In genomic region chr4:88167008-88167862, GRCm38 (mm10) we compare ENCODE assay signal across 15 mouse cellular contexts.
DNase-seq lines count a peak whose midpoint lies in the region; ATAC-seq lines count a peak whose summit lies in the region.
"Had no signal": no experiment of that assay in that cellular context is flagged by ENCODE, and none has a peak within 500 bp of the region (broad histone marks: within the 10 kb centered on the region; RNA-seq: fewer than 3 reads in every experiment).

No protein-coding gene starts in this region.

- no peaks in the 10 kb centered on the region for H3K36me3 ChIP-seq in limb, embryonic 10.5 days
- H3K36me3 ChIP-seq: embryonic facial prominence, embryonic 15.5 days; neural tube, embryonic 15.5 days had no signal

- no peak for DNase-seq in cerebellum, postnatal 4 days (ENCODE audit: low spot score in 2 of 2)
- peak; percentile 17 for DNase-seq in c-Kit-positive CD71-positive TER-119-positive erythroid progenitor cells, embryonic 14.5 days (ENCODE audit: low spot score)
- no peak for DNase-seq in heart, postnatal 4 days
- DNase-seq in kidney, postnatal 25 days = no peak
- no peak for DNase-seq in limb, embryonic 10.5 days (ENCODE audit: low spot score)
- DNase-seq: layer of hippocampus, postnatal 36 days; lung, adult 2 months; midbrain, embryonic 14.5 days had no signal

- no peaks in the 10 kb centered on the region for H3K27me3 ChIP-seq in limb, embryonic 10.5 days (ENCODE audit: low read depth, poor library complexity, severe bottlenecking)
- H3K27me3 ChIP-seq: embryonic facial prominence, embryonic 15.5 days; neural tube, embryonic 15.5 days; Patski had no signal

- H3K4me1 ChIP-seq in limb, embryonic 10.5 days = peaks cover 5% of the 10 kb centered on the region
- H3K4me1 ChIP-seq: embryonic facial prominence, embryonic 15.5 days had no signal

- no peak overlapping the region for H3K4me3 ChIP-seq in limb, embryonic 10.5 days
- H3K4me3 ChIP-seq: embryonic facial prominence, embryonic 15.5 days; neural tube, embryonic 15.5 days had no signal

- no peaks in the 10 kb centered on the region for H3K9me3 ChIP-seq in limb, embryonic 10.5 days (replicated peaks)
- H3K9me3 ChIP-seq: embryonic facial prominence, embryonic 15.5 days; neural tube, embryonic 15.5 days had no signal

- H3K27ac ChIP-seq in limb, embryonic 10.5 days = no peak overlapping the region
- H3K27ac ChIP-seq: embryonic facial prominence, embryonic 15.5 days; neural tube, embryonic 15.5 days had no signal

- peak; percentile 63 for ATAC-seq in cerebellum, adult (ENCODE audit: insufficient number of reproducible peaks, low FRiP score, low TSS enrichment)
- peak; percentile 47 to 75; a peak in 3 of 4 replicates for ATAC-seq in hematopoietic stem cell, adult 5-6 weeks (replicated peaks in 1 of 2; ENCODE audit: insufficient read depth in 1 of 2, low FRiP score in 2 of 2, low TSS enrichment in 1 of 2, low read depth in 1 of 2, poor library complexity in 2 of 2, severe bottlenecking in 2 of 2)
- peak; percentile 45 for ATAC-seq in neutrophil, adult 5-6 weeks (ENCODE audit: extremely low read depth, insufficient number of reproducible peaks, low FRiP score, poor library complexity, severe bottlenecking)
- ATAC-seq: intestine, postnatal 0 days; Patski had no signal

- 89% methylated on average over 7 of the region's 7 CpGs for WGBS in limb, embryonic 10.5 days
